Mouse (Mus musculus) retina, embryonic 14.5 days (tissue): ENCODE data around the gene Cntrob.
A peak's percentile ranks its signal among the peaks of the same experiment; 100 is the strongest.

Experiments
- DNase-seq: peaks from one replicate; pipeline ENCODE4 v3.0.0-alpha.2; 2015; ENCODE audit warnings: low spot score

Gene Cntrob

GRCm38 (mm10) chr11:69298231-69298630 lies 25.3 kb downstream of the Cntrob start:
- no peak for DNase-seq

DNA sequence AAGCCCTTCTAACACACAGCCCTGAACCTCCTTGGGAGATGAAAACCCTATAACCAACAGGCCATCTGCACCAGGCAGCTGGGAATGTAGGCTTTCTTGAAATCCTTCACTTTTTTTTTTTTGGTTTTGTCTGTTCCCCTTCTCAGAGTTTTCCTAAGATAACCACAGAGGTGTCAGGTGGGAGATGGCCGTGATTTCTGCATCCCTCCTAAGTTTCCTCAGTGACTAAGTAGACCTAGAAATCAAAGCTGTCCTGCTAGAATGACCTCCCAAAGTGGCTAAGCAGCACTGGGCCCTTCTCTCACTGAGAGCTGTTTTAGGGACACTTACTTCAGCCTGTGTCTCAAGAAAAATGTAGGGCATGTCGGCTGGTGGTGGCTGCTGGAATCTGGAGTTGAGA lies 25.8 kb downstream of the Cntrob start:
- DNase-seq, result no peak

DNA sequence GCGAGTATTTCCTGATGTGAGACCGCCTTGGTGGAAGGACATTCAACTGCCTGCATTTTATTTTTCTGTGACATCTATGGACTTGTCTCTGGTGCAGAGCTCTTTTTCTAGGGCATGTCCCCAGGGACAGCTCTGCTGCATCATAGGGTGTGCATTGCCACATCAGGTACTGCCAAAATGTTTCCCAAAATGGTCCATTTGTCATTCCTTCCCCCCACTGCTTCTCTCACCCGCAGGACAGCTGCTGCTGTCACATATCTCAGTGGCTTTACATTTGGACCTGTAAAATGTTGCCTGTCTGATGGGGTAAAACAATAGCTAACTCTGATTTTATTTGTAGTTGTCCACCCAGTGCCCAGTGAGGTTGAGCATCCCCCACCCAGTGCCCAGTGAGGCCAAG lies 28.3 kb downstream of the Cntrob start:
- no peak for DNase-seq

DNA sequence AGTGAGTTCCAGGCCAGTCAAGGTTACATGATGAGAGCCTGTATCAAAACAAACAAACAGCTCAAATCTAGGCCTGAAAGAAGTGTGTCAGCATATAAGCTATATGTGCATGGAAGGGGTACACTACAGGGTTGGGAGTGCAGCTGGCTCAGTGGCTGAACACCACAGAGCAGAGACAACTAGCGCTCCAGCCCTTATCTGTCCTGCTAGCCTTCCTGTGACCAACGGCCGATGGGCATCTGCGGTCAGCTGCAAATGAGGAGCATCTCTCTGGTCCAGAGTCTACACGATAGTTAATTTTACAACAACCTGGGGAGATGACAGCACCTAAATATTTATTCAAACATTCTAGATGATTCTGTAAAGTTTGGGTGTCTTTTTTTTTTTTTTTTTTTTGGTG lies 32.5 kb downstream of the Cntrob start:
- no peak for DNase-seq

DNA sequence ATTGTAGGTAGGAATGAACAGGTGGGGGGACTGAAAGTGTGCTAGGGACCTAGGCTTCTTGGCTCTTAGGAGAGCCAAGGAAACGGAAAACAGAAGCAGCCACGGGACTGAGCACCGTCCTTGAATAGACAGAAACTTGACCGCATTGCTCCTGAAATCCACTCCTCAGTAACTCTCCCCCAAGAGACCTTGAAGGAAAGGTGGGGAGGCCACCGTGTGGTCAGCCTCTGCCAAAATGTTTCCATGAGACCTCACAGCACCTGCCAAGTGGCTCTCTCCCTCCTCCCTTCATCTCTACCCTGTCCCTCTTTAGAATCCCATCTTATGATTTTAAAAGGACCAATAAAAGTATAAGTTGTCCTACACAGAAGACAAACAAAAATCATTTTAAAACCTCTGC lies 46.3 kb downstream of the Cntrob start:
- DNase-seq, result no peak

- DNase-seq, result no peak
Measured at GRCm38 (mm10) chr11:69276081-69276480, 47.5 kb downstream of the Cntrob start.

GRCm38 (mm10) chr11:69275650-69276049 lies 47.9 kb downstream of the Cntrob start:
- DNase-seq, result no peak

- DNase-seq, result peak; percentile 95
Measured at GRCm38 (mm10) chr11:69272122-69272740, 51.3 kb downstream of the Cntrob start.

DNA sequence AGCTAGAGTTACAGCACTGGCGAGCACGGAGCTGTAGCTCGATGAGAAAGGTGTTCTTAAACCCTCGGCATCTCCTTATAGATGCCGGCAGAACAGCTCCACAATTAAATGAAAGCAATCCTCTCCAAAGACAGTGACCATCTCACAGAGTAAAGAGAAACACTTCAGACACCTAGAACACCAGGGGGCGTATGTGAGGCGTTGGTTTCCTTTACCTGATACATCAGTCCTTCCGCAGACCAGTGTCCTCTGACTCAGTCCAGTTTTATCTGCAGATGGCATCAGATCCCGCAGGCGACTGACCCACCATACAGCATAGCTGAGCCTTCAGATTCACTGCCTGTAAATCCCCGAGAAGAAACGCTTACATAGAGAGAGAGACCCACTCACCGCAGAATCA lies 54.0 kb downstream of the Cntrob start:
- peak; percentile 95 for DNase-seq

GRCm38 (mm10) chr11:69268100-69268499 lies 55.5 kb downstream of the Cntrob start:
- no peak for DNase-seq

GRCm38 (mm10) chr11:69267341-69267740 lies 56.2 kb downstream of the Cntrob start:
- DNase-seq, result peak; percentile 74

DNA sequence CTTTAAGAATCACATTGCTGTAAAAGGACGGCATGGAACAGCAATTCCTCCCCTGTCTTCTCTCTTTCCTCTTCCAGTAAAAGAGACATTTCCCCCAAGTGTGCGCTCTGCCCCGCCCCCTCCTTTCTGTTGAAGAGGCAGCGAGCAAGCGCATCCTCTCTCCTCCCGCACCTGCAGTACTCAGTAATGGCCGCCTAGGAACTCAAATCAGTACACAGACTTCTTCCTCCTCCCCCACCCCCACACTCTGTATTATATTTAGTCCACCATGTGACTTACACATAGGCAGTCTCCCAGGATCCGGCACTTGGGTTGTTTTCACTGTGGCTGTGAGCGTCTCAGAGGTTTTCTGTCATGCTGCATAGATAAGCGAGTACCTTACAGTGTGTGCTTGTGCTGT lies 57.3 kb downstream of the Cntrob start:
- DNase-seq, result peak; percentile 46

GRCm38 (mm10) chr11:69265410-69265809 lies 58.2 kb downstream of the Cntrob start:
- no peak for DNase-seq

DNA sequence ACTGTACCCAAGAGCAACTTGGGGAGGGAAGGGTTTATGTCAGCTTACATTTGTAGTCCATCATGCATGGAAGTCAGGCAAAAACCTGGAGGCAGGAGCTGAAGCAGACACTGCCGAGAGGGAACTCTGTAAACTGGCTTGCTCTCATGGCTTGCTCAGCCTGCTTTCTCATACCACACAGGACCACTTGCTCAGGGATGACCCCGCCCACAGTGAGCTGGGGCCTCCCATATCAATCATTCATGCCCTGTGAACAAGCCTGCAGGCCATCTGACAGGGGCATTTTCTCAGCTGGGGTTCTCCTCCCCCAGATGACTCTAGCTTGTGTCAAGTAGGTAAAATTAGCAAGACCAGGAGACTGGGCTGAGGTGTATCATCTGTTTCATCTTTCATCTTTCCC lies 59.3 kb downstream of the Cntrob start:
- no peak for DNase-seq

GRCm38 (mm10) chr11:69260111-69260510 lies 63.5 kb downstream of the Cntrob start:
- no peak for DNase-seq

DNA sequence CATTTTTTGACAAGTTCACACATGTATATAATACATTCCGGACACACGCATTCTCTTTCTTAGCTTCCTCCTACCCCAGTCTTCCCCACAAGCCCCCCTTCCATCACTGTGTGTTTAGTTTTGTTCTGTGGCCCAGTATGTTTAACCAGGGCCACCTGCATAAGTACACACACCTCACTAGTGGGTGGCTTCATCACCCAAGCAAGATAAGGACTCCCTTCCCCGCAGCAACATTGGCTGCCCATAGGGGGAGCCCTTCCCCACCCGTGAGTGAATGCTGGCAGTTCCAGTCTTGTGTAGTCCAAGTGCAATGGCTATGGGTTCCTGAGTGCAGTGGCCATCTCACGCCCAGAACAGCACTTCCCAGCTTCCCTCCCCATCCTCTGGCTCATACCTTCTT lies 65.3 kb downstream of the Cntrob start:
- peak; percentile 75 for DNase-seq

DNA sequence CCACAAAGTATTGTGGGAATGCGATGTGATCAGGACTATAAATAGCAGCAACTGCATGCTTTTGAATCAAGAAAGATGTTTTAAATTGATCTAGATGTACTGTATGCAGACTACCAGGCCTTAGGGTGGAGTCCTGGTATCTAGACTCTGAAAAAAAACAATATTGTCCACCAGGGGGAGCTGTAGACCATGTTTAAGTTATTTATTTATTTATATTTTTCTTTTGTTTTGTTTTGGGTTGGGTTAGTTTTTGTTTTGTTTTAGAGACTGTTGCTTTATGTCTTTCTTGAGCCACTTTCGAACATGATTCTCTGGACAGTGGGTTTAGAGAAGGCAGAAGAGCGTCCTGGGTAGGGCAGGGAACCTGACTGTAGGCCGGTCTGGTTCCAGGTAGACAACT lies 65.8 kb downstream of the Cntrob start:
- DNase-seq, result peak; percentile 89

- no peak for DNase-seq
Measured at GRCm38 (mm10) chr11:69257072-69257471, 66.5 kb downstream of the Cntrob start.

DNA sequence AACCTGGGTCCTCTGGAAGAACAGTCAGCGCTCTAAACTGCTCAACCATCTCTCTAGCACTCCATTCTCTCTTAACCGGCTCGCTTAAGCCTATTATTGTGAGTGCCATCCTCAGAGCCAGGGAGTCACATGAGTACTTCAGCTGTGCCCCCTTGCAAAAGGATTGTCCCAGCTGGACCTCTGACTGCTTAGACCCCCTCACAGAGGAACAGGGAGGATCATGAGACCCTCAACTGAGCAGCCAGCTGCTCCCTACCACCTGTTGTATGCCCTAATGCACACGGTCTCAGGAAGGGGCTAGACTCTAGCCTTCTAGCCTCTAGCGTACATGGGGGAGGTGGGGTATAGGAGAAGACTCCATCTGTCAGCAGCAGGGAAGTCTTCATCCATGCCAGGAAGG lies 68.8 kb downstream of the Cntrob start:
- no peak for DNase-seq

GRCm38 (mm10) chr11:69253131-69253530 lies 70.4 kb downstream of the Cntrob start:
- DNase-seq, result no peak

- no peak for DNase-seq
Measured at GRCm38 (mm10) chr11:69251953-69252352, 71.6 kb downstream of the Cntrob start.

GRCm38 (mm10) chr11:69251135-69251842 lies 72.3 kb downstream of the Cntrob start:
- no peak for DNase-seq

DNA sequence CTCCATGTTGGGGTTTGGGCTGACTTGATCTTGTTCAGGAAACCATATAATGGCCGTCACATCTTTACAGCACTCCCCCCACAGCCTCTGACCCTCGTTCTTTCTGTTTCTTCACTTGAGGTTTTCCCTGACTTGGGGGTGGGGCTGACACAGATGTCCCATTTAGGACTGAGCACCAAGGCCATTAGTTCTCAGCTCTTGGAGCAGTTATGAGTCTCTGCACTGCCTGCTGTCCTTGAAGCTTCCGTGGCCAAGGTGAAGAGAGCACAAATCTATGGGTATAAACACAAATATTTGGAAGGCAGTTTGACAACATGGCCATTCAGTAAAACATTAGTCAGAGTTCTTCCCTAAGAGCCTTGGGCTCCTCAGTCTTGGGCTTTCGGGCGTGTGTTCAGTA lies 73.5 kb downstream of the Cntrob start:
- DNase-seq, result no peak
